Mouse (Mus musculus) myocyte (in vitro differentiated cells): ENCODE results near the gene Tma7. TPM values are rescaled to one million over a fixed set of nuclear protein-coding genes. Genes with fewer than 3 reads are reported as not detected.

ENCODE experiments used
- H3K27me3 ChIP-seq: one replicate; pipeline ENCODE4 v1.6.1; 2011; ENCODE audit not compliant: control insufficient read depth, insufficient read depth, insufficient read length
- H3K36me3 ChIP-seq: one replicate; pipeline ENCODE4 v1.6.1; 2011; ENCODE audit not compliant: control insufficient read depth, insufficient read depth
- H3K4me2 ChIP-seq: one replicate; pipeline ENCODE4 v1.6.1; 2011; ENCODE audit warnings: low read depth, control low read depth
- H3K4me3 ChIP-seq: one replicate; pipeline ENCODE4 v1.5.1; 2011; ENCODE audit warnings: mild to moderate bottlenecking, control low read depth, moderate library complexity
- H3K79me2 ChIP-seq: one replicate; pipeline ENCODE4 v1.6.1; 2011; ENCODE audit not compliant: control insufficient read depth, insufficient read depth
- H3ac ChIP-seq: one replicate; pipeline ENCODE4 v1.6.1; 2011; ENCODE audit not compliant: control insufficient read depth, insufficient read length
- CEBPB ChIP-seq: IDR thresholded peaks from 2 replicates; pipeline ENCODE4 v1.6.1; 2011; ENCODE audit warnings: mild to moderate bottlenecking, moderate library complexity; ENCODE audit not compliant: poor library complexity, insufficient read depth, severe bottlenecking
- E2F4 ChIP-seq: IDR thresholded peaks from one replicate; pipeline ENCODE4 v1.6.1; 2011; ENCODE audit warnings: mild to moderate bottlenecking, control low read depth, moderate library complexity; ENCODE audit not compliant: insufficient read depth
- MAX ChIP-seq: IDR thresholded peaks from one replicate; pipeline ENCODE4 v1.6.1; 2011; ENCODE audit warnings: low read depth, mild to moderate bottlenecking, control low read depth
- MYOD1 ChIP-seq, 3 experiments: IDR thresholded peaks; one replicate each; pipeline ENCODE4 v1.6.1; 2011; ENCODE audit warnings: control low read depth in 2 of 3, low read depth in 2 of 3, mild to moderate bottlenecking in 2 of 3, moderate library complexity in 1 of 3; ENCODE audit not compliant: insufficient read length in 2 of 3, control insufficient read depth in 1 of 3
- MYOG ChIP-seq, 3 experiments: IDR thresholded peaks; one replicate each; pipeline ENCODE4 v1.6.1; 2011; ENCODE audit warnings: control low read depth in 2 of 3, low read depth in 2 of 3, mild to moderate bottlenecking in 2 of 3; ENCODE audit not compliant: insufficient read length in 2 of 3, control insufficient read depth in 1 of 3, insufficient read depth in 1 of 3
- POLR2A ChIP-seq: IDR thresholded peaks from one replicate; pipeline ENCODE4 v1.6.1; 2011; ENCODE audit warnings: low read depth, mild to moderate bottlenecking, control low read depth, moderate library complexity; ENCODE audit not compliant: insufficient read length
- POLR2AphosphoS2 ChIP-seq: IDR thresholded peaks from one replicate; pipeline ENCODE4 v1.6.1; 2011; ENCODE audit warnings: low read depth, control low read depth; ENCODE audit not compliant: insufficient read length
- REST ChIP-seq: IDR thresholded peaks from one replicate; pipeline ENCODE4 v1.6.1; 2011; ENCODE audit warnings: mild to moderate bottlenecking, control low read depth, moderate library complexity; ENCODE audit not compliant: insufficient read depth, insufficient read length
- SRF ChIP-seq: IDR thresholded peaks from one replicate; pipeline ENCODE4 v1.6.1; 2011; ENCODE audit warnings: low read depth; ENCODE audit not compliant: control insufficient read depth, insufficient read length
- TCF12 ChIP-seq: IDR thresholded peaks from one replicate; pipeline ENCODE4 v1.6.1; 2011; ENCODE audit warnings: mild to moderate bottlenecking, control low read depth; ENCODE audit not compliant: poor library complexity, insufficient read depth, severe bottlenecking
- TCF3 ChIP-seq: IDR thresholded peaks from one replicate; pipeline ENCODE4 v1.6.1; 2011; ENCODE audit warnings: low read depth, control low read depth; ENCODE audit not compliant: insufficient read length
- USF1 ChIP-seq: IDR thresholded peaks from one replicate; pipeline ENCODE4 v1.6.1; 2011; ENCODE audit warnings: low read depth, mild to moderate bottlenecking, control low read depth, moderate library complexity
- polyA plus RNA-seq: library from polyadenylated mRNA; unstranded; fragments of >200 nt; fragmentation: generic; extraction: Trizol; gene quantifications from one replicate; pipeline ENCODE4 v1.2.1, GENCODE M21; 2012; ENCODE audit warnings: missing spikeins

The Tma7 gene
- polyA plus RNA-seq, 1 experiment = 271 TPM

- H3K79me2 ChIP-seq = no peaks in the 10 kb centered on the region
- no peak overlapping the region for H3ac ChIP-seq
- H3K4me3 ChIP-seq = no peak overlapping the region
- TF ChIP-seq USF1 (no peak), POLR2A (no peak), TCF12 (no peak), E2F4 (no peak), MYOD1 (IDR thresholded peaks at IDR 0.05; ENCODE audit: control insufficient read depth in 1 of 3, insufficient read length in 2 of 3, low read depth in 2 of 3) (no peak), MYOG (IDR thresholded peaks at IDR 0.05; ENCODE audit: control insufficient read depth in 1 of 3, insufficient read depth in 1 of 3, insufficient read length in 2 of 3, low read depth in 2 of 3) (no peak), MAX (no peak), POLR2AphosphoS2 (no peak), TCF3 (no peak), REST (no peak), CEBPB (no peak), SRF (no peak)
- no peaks in the 10 kb centered on the region for H3K27me3 ChIP-seq
- H3K36me3 ChIP-seq = no peaks in the 10 kb centered on the region
- no peak overlapping the region for H3K4me2 ChIP-seq
Measured at GRCm38 (mm10) chr9:109053851-109054250, 28.5 kb downstream of the Tma7 start.

- H3K4me2 ChIP-seq = no peak overlapping the region
- H3K36me3 ChIP-seq = no peaks in the 10 kb centered on the region
- no peaks in the 10 kb centered on the region for H3K79me2 ChIP-seq
- no peak overlapping the region for H3K4me3 ChIP-seq
- H3ac ChIP-seq = no peak overlapping the region
- TF ChIP-seq TCF12 = no peak
- no peak for TF ChIP-seq POLR2A
- TF ChIP-seq CEBPB = no peak
- no peak for TF ChIP-seq USF1
- TF ChIP-seq TCF3 = no peak
- no peak for TF ChIP-seq E2F4
- TF ChIP-seq MYOG (IDR thresholded peaks at IDR 0.05; ENCODE audit: control insufficient read depth in 1 of 3, insufficient read depth in 1 of 3, insufficient read length in 2 of 3, low read depth in 2 of 3) = no peak
- H3K27me3 ChIP-seq = no peaks in the 10 kb centered on the region
Measured at GRCm38 (mm10) chr9:109053366-109053765, 29.0 kb downstream of the Tma7 start.

GRCm38 (mm10) chr9:109052490-109053260 is 29.7 kb downstream of the Tma7 start:
- H3K4me2 ChIP-seq = no peak overlapping the region
- H3K4me3 ChIP-seq = no peak overlapping the region
- no peaks in the 10 kb centered on the region for H3K36me3 ChIP-seq
- TF ChIP-seq POLR2AphosphoS2 (no peak), MYOD1 (IDR thresholded peaks at IDR 0.05; ENCODE audit: control insufficient read depth in 1 of 3, insufficient read length in 2 of 3, low read depth in 2 of 3) (no peak), E2F4 (no peak), TCF3 (no peak), POLR2A (no peak), MYOG (IDR thresholded peaks at IDR 0.05; ENCODE audit: control insufficient read depth in 1 of 3, insufficient read depth in 1 of 3, insufficient read length in 2 of 3, low read depth in 2 of 3) (no peak), MAX (no peak), CEBPB (no peak), SRF (no peak), USF1 (no peak), REST (no peak), TCF12 (no peak)
- H3ac ChIP-seq = no peak overlapping the region
- no peaks in the 10 kb centered on the region for H3K79me2 ChIP-seq
- H3K27me3 ChIP-seq = no peaks in the 10 kb centered on the region

- TF ChIP-seq POLR2A (no peak), SRF (no peak), USF1 (no peak), POLR2AphosphoS2 (no peak), MAX (no peak), MYOD1 (IDR thresholded peaks at IDR 0.05; ENCODE audit: control insufficient read depth in 1 of 3, insufficient read length in 2 of 3, low read depth in 2 of 3) (no peak), TCF12 (no peak), CEBPB (no peak), TCF3 (no peak), REST (no peak), MYOG (IDR thresholded peaks at IDR 0.05; ENCODE audit: control insufficient read depth in 1 of 3, insufficient read depth in 1 of 3, insufficient read length in 2 of 3, low read depth in 2 of 3) (no peak), E2F4 (no peak)
- Histone ChIP-seq H3K36me3 (no peaks in the 10 kb centered on the region), H3K27me3 (no peaks in the 10 kb centered on the region), H3ac (no peak overlapping the region), H3K4me3 (no peak overlapping the region), H3K4me2 (no peak overlapping the region), H3K79me2 (no peaks in the 10 kb centered on the region)
Measured at GRCm38 (mm10) chr9:109051651-109052489, 30.5 kb downstream of the Tma7 start.
